Mouse (Mus musculus): Measurements from ENCODE around the gene Rhno1.

Rhno1 gene

DNA sequence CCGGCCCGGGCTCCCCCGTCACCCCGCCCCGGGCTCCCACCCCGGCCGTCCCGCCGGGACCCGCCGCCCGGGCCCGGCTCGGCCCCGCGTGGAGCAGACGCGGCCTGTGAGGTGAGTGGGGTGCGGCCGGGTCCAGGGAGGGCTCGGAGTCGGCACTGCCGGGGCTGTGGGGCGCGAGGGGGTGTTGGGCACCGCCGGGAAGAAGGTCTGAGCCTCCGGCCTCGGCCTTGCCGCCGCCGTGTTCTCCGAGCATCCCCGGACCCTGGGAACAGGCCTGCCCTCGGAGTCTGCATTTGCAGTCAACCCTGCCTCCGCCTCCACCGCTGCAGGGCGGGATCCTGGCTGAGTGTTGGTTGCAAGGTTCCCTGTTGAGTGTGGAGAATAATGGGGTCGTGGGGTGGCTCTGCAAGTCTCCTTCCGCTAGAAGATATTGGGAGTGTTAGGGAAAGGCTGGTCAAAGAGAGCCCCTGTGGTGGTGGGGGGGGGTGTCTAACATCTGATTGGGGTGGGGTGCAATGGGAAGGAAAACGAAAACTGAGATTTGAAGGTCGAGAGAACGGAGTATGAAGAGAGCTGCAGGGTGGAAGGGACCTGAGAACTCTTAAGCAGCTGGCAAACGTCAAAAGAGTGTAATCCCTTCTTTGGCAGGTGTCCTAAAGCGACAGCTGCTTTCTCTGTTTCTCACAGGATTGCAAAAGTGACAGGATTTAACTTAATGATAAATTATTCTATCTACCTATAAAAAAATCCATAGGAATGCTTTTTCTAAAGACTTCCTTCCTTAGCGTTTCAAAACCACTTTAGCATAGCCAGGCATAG is 505 bp upstream of the Rhno1 start:
- DNase-seq (ENCODE audit: extremely low read depth, low read depth, low spot score): peak; percentile 84

DNA sequence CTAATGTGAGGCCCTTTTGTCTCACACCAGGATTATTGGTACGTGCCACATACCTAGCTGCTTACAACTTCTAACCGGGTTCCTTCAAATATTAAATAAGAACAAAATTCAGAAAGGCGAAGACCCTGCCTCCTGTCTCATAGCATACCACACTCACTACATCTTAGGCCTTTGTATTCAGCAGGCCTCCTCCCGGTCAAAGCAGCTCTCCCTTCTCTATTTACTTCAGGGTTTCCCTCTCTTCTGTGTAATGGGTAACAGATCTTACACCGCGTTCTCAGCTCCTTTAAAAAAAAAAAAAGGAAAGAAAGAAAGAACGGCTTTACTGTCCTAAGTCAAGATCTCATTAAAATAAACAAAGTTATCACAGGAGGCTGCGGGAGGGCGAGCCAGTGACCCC is 810 bp downstream of the Rhno1 start:
- no peak for DNase-seq (ENCODE audit: extremely low read depth, low read depth, low spot score)

DNA sequence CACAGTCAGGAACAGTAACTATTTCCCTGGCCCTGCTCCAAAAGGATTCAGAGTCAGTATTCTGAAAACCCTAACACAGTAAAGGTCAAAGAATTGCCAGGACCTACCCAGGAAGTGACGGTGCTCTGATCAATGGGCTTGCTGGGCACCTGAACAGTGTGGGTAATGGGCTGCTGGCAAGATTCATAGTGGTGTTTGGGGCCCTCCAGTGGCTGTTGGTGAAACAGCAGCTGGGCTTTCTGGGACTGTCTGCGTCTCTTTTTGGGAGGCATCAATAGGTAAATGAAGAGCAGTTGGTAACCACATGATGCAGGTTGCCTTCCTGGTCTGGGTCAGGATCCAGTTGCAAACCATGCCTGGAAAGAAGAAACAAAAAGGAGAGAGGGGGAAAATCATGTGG is 3.7 kb downstream of the Rhno1 start:
- no peak for DNase-seq (ENCODE audit: extremely low read depth, low read depth, low spot score)

DNA sequence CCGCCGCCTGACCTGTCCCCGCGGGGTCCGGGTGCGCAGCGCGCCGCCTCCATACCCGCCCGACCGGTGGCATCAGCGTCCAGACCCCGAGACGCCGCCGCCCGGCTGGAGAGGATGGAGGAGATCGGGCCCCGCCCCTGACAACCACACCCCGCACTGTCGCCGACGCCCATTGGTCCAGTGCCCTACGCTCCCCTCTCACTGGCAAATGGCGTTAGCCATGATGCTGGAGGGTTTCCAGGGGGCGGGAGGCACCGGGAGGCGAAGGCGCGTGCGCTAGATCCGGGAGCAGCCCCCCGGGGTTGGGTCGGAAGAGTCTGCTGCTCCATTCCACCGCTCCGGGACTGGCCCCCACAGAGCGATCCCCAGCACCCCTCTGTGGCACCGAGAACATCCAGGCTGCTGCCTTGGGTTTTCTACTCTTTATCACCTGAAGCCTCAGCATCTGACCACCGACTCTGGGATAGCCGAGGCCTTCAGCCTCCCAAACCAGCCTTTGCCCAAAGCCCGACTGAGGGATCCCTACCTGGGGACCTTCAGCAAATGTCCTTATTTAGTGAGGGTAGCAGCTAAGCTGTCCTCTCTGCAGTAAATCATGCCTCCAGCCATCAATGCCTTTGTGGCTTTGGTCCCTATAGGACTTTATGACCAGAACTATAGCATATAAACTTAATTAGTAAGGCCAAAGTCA is 6.8 kb downstream of the Rhno1 start, which contains the start of gene Tulp3:
Gene Tulp3 (minus strand): TSS at position 126 of the 691 bp plus-strand sequence.
- no peak for DNase-seq (ENCODE audit: extremely low read depth, low read depth, low spot score)

DNA sequence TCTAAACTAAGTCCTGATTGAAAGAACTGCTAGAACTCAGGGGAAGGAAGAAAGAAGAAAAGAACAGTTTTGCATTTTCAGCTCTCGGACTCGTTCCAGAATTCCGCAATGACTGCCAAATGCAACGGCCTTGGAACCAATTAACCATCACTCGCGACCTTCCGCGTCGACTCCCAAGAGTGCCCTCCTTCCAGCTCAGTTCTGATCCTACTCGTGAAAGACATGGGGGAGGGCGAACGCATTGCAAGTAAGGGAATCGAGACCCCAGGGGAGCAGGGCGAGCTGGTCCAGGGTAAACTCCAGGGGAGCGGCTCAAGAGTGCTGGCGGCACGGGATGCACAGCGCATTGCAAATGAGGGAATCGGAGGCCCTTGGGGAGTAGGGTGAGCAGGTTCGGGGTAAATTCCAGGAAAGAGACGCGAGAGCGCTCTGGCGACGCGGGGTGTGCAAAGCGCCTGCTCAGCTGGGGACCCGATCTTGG is 7.5 kb downstream of the Rhno1 start:
- DNase-seq (ENCODE audit: extremely low read depth, low read depth, low spot score): no peak

DNA sequence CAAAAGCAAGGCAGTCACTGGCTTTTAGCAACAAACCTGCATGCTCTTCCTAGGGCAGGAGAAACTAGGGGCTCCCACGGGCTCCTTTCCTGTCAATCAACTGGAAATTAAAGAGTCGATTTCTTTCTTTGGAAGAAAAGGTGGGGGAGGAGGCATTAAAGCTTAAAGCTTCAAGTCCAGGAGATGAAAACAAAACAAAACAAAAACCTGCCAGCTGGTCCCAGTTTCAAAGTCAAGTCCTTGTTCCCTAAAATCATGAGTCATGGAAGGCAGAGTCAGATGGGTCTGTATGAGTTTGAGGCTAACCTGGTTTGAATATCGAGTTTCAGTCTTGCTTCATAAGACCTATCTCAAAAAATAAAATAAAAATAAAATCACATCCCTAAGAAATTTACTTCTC is 8.6 kb downstream of the Rhno1 start:
- DNase-seq (ENCODE audit: extremely low read depth, low read depth, low spot score): no peak

DNA sequence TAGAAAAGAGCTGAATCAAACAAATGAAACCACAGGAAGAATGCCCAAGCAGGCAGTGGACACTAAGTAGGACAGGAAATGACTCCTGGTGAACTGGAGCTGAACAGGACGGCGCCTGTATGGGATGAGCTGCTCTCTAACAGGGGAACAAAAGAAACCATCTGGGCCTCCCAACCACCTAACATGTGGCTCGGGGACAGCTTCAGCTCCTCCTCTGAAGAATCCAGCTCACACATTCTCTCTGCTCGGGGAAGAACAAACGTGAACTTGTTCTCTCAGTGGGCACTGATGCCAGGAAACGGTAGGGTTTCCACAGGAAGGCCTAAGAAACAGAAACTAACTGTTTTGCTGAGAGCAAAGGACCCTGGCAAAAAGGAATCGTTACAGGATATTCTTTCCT is 13.0 kb downstream of the Rhno1 start:
- DNase-seq (ENCODE audit: extremely low read depth, low read depth, low spot score): no peak

DNA sequence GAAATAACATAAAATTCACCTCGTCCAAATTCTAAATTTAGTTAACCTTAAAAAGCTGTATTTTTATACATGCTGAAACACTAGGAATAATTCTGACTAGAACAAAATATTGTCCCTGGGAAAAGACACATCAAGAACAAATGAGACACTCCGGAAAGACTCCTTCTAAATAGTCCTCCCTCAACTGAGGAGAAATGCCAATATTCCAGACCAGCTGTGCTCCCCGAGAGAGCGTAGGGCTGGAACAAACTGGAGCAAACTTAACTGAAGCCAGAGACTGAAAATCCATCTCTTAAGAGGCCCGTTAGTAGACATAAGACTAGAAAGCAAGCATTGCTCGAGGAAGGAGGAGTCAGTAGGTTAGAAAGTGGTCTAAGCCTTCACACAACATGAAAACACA is 15.9 kb downstream of the Rhno1 start:
- no peak for DNase-seq (ENCODE audit: extremely low read depth, low read depth, low spot score)

DNA sequence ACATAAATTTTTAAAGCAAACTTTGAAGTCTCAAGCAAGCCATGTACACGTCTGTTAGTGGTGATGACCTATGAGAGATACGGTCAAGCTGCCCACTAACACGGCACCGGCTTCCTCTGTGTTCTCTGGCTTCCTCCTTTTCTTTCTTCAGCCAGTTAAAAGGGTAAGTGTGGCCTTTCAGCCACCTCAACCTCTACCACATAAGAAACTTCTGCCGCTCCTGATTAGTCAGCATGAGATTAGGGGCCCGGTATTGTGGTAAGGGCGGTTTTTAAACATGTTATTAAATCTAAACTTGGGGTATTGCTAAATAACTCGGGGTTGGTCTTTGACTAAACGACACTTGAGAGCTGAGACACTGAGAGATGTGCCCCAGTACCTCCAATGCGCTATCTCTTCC is 17.1 kb downstream of the Rhno1 start:
- no peak for DNase-seq (ENCODE audit: extremely low read depth, low read depth, low spot score)

DNA sequence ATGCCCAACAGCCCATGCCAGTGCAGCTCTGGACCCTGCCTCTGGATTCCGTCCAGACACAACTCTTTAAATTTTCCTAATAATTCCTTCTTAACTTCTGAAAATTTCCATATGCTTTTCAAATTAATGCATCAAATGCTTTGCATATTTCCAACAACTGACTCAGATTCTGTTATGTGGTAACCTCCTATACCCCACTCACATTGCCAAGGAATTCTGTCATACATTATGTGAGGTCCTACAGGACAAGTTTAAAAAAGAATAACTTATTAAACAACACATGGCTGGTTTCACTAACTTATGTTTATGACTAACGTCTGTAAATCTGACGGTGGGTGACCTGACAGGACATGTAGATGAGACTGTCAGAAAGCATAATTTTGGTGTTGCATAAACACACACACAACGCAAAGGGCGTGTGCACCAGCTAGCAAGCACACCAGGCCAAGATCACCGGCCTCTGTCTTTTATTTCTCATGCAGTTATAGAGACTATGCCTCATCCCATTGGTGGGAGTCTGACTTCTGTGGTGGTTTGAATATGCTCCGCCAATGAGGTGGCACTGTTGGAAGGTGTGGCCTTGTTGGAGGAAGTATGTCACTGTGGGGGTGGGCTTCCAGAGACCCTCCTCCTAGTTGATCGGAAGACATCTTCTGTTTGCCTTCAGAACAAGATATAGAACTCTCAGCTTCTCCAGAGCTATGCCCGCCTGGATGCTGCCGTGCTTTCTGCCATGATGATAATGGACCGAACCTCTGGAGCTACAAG is 20.6 kb downstream of the Rhno1 start:
- DNase-seq (ENCODE audit: extremely low read depth, low read depth, low spot score): no peak

DNA sequence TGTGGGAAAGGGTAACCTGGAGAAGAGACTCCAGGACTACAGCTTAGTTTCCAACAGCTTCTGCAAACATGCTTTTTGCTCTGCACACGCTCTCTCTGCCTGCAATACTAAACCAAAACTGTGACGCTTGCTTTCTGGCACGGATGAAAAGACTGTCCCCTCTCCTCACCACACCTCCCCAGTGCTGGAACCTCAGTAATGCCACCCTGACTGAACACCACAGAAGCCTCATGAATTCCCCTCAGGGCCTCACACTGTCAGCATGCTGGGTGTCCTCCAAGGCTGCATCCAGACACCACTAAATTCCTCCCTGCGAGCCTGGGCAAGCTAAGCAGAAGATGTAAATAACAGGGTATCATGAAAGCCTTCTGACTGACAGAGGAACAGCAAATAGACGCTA is 23.8 kb downstream of the Rhno1 start:
- no peak for DNase-seq (ENCODE audit: extremely low read depth, low read depth, low spot score)

DNA sequence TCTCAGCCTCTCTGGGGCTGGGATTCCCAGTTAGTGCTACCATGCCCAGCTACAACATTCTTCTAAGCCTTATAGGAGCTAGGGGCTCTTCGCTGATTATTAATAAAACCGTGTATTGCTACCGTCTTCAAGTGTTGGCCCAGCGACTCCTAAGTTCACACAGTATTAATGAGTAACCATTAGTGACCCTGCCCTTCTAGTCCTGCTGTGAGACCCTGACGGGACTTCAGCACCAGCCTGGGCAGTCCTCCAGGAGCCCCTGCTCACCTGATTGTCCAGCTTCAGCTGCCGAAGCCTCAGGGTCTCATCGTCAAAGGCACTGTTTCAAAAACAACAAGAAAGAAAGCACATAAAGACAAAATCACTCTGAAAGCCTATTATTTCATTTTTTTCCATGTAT is 25.2 kb downstream of the Rhno1 start:
- DNase-seq (ENCODE audit: extremely low read depth, low read depth, low spot score): no peak

DNA sequence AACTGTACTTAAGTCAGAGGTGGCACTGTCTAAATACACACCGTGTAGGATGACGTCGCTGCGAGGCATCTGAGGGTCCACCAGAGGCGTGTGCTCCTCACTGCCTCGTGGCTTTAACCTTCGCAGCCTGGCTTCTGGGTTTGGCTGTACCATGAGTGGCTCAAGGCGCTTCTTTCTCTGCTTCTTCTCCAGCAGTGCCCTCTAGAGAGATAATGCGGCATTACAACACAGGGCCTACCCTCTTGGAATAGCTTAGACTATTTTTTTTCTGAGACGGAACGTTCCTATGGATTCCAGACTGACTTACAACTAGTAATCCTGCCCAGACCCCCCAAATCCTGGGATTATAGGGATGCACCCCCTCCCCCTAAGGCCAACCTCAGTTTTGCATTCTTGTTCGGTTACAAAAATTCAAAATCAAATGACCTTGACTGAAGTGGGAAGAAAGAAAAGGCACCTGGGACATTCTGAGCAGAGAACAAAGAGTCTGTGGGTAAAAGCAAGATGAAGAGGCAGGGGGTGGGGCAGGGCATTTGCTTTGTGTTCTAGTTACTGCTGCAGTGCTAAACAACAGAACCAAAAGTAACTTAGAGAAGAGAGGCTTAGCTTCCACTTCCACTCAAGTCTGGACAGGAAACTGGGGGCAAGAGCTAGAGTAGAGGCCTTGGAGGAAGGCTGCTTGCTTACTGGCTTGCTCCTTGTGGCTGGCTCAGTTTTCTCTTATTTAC is 28.1 kb downstream of the Rhno1 start:
- DNase-seq (ENCODE audit: extremely low read depth, low read depth, low spot score): no peak

DNA sequence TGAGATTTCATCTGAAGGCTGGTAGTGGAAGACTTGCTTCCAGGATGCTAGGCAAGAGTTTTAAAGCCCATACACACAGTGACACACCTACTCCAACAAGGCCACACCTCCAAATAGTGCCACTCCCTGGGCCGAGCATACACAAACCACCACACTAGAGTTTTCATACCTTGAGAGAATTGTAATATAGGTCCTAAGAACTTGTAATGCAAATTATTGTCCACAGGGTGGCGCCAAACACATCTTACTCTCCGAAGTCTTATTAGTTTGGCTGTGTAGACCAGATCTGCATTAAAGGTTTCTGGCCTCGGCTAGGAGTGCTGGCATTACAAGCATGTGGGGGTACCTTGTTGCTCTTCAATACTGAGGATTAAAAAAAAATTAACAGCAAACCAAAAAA is 44.4 kb downstream of the Rhno1 start:
- no peak for DNase-seq (ENCODE audit: extremely low read depth, low read depth, low spot score)

DNA sequence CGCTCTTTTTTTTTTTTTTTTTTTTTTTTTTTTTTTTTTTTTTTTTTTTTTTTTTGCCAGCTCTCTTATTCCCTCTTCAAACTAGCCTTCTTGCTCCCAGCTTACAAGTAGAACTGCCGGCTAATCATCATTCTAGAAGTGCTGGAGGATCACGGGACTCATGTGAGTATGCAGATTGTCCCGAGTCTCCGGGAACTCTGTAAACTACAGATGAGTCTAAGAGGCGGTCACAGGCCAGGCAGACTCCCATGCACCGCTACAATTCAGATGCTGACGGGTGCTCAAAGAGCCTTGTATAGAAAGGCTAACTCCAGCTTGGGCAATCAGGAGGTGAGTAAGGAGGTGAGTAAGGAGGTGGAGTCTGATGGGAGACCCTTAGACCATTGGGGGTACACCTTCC is 47.1 kb downstream of the Rhno1 start:
- no peak for DNase-seq (ENCODE audit: extremely low read depth, low read depth, low spot score)

DNA sequence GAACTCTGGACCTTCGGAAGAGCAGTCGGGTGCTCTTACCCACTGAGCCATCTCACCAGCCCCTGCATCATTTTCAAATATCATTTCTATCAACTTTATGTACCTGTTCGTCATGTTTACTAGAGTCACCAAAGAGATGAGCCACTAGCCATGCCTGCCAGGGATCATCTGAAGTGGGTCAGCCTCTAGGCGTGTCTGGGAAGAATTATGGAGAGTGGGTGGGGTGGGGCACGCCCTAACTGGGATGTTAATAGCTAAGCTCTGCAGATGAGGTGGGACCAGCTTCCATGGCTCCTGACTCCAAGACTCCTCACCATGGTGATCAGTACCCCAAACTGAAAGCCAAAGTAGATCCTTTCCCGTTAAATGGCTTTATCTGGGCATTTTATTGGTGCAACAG is 47.9 kb downstream of the Rhno1 start:
- no peak for DNase-seq (ENCODE audit: extremely low read depth, low read depth, low spot score)

DNA sequence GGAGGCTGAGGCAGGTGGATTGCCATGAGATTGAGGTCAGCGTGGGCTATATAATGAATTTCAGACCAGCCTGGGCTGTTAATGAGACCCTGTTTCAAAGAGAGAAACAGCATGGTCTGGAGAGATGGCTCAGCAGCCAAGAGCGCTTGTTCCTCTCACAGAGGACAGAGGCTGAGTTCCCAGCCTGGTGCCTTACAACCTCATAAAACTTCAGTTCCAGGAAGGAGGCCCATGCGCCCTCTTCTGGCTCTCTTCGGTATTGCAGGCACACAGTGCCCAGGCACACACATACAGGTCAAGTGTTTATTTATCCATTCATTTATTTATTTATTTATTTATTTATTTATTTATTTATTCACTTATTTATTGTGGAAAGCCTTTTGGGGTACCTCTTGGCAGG is 54.4 kb downstream of the Rhno1 start:
- DNase-seq (ENCODE audit: extremely low read depth, low read depth, low spot score): no peak

All from fat pad, adult 2 months (tissue).